Mouse (Mus musculus): Measurements from ENCODE around the gene Cytip. TPM values are rescaled to one million over a fixed set of nuclear protein-coding genes. Genes with fewer than 3 reads are reported as not detected.

The Cytip gene
- polyA plus RNA-seq, 1 experiment from 2014 or later = 0.44 TPM

GRCm38 (mm10) chr2:58187310-58188051 is 7.9 kb downstream of the Cytip start:
- WGBS = 88% methylated on average over 8 of the region's 8 CpGs
- Histone ChIP-seq H3K36me3 (ENCODE audit: control insufficient read depth, insufficient read depth, low read length) (no peaks in the 10 kb centered on the region), H3K9me3 (replicated peaks; ENCODE audit: control insufficient read depth, low read length, poor library complexity, severe bottlenecking) (no peaks in the 10 kb centered on the region), H3K27ac (ENCODE audit: low read length) (no peak overlapping the region), H3K9ac (ENCODE audit: low read depth, low read length) (no peak overlapping the region), H3K4me2 (ENCODE audit: low read length) (no peak overlapping the region), H3K27me3 (ENCODE audit: control insufficient read depth, insufficient read depth, low read depth, low read length) (no peaks in the 10 kb centered on the region), H3K4me1 (ENCODE audit: control insufficient read depth, insufficient read depth, low read length) (no peaks in the 10 kb centered on the region), H3K4me3 (ENCODE audit: low read depth, low read length) (no peak overlapping the region)
- ATAC-seq = no peak

- Histone ChIP-seq H3K4me3 (ENCODE audit: low read depth, low read length) (no peak overlapping the region), H3K27ac (ENCODE audit: low read length) (no peak overlapping the region), H3K4me2 (ENCODE audit: low read length) (no peak overlapping the region), H3K4me1 (ENCODE audit: control insufficient read depth, insufficient read depth, low read length) (no peaks in the 10 kb centered on the region), H3K36me3 (ENCODE audit: control insufficient read depth, insufficient read depth, low read length) (no peaks in the 10 kb centered on the region), H3K9me3 (replicated peaks; ENCODE audit: control insufficient read depth, low read length, poor library complexity, severe bottlenecking) (no peaks in the 10 kb centered on the region), H3K27me3 (ENCODE audit: control insufficient read depth, insufficient read depth, low read depth, low read length) (no peaks in the 10 kb centered on the region), H3K9ac (ENCODE audit: low read depth, low read length) (no peak overlapping the region)
- no peak for ATAC-seq
- WGBS = 56% methylated on average over 2 of the region's 2 CpGs
These were observed 11.1 kb downstream of the Cytip start for GRCm38 (mm10) chr2:58184197-58184596.

GRCm38 (mm10) chr2:58183658-58184057 is 11.7 kb downstream of the Cytip start:
- 87% methylated on average over 2 of the region's 2 CpGs for WGBS
- Histone ChIP-seq H3K36me3 (ENCODE audit: control insufficient read depth, insufficient read depth, low read length) (no peaks in the 10 kb centered on the region), H3K4me3 (ENCODE audit: low read depth, low read length) (no peak overlapping the region), H3K4me2 (ENCODE audit: low read length) (no peak overlapping the region), H3K9ac (ENCODE audit: low read depth, low read length) (no peak overlapping the region), H3K9me3 (replicated peaks; ENCODE audit: control insufficient read depth, low read length, poor library complexity, severe bottlenecking) (no peaks in the 10 kb centered on the region), H3K27ac (ENCODE audit: low read length) (no peak overlapping the region), H3K27me3 (ENCODE audit: control insufficient read depth, insufficient read depth, low read depth, low read length) (no peaks in the 10 kb centered on the region), H3K4me1 (ENCODE audit: control insufficient read depth, insufficient read depth, low read length) (no peaks in the 10 kb centered on the region)
- ATAC-seq = no peak

GRCm38 (mm10) chr2:58180776-58181175 is 14.6 kb downstream of the Cytip start:
- WGBS = 64% methylated on average over 1 of the region's 1 CpGs
- H3K27ac ChIP-seq (ENCODE audit: low read length) = no peak overlapping the region

GRCm38 (mm10) chr2:58179056-58179455 is 16.3 kb downstream of the Cytip start:
- Histone ChIP-seq H3K27ac (ENCODE audit: low read length) (no peak overlapping the region), H3K4me1 (ENCODE audit: control insufficient read depth, insufficient read depth, low read length) (peaks cover 8% of the 10 kb centered on the region), H3K4me3 (ENCODE audit: low read depth, low read length) (no peak overlapping the region), H3K36me3 (ENCODE audit: control insufficient read depth, insufficient read depth, low read length) (no peaks in the 10 kb centered on the region), H3K9ac (ENCODE audit: low read depth, low read length) (no peak overlapping the region), H3K27me3 (ENCODE audit: control insufficient read depth, insufficient read depth, low read depth, low read length) (no peaks in the 10 kb centered on the region), H3K4me2 (ENCODE audit: low read length) (no peak overlapping the region), H3K9me3 (replicated peaks; ENCODE audit: control insufficient read depth, low read length, poor library complexity, severe bottlenecking) (no peaks in the 10 kb centered on the region)
- WGBS = 76% methylated on average over 1 of the region's 1 CpGs
- no peak for ATAC-seq

More at GRCm38 (mm10) chr2:58180776-58181175, 14.6 kb downstream of the Cytip start:
- Histone ChIP-seq H3K4me1 (ENCODE audit: control insufficient read depth, insufficient read depth, low read length) (no peaks in the 10 kb centered on the region), H3K9me3 (replicated peaks; ENCODE audit: control insufficient read depth, low read length, poor library complexity, severe bottlenecking) (no peaks in the 10 kb centered on the region), H3K4me3 (ENCODE audit: low read depth, low read length) (no peak overlapping the region), H3K36me3 (ENCODE audit: control insufficient read depth, insufficient read depth, low read length) (no peaks in the 10 kb centered on the region), H3K4me2 (ENCODE audit: low read length) (no peak overlapping the region), H3K27me3 (ENCODE audit: control insufficient read depth, insufficient read depth, low read depth, low read length) (no peaks in the 10 kb centered on the region), H3K9ac (ENCODE audit: low read depth, low read length) (no peak overlapping the region)
- ATAC-seq = no peak

GRCm38 (mm10) chr2:58175392-58176291 is 19.7 kb downstream of the Cytip start:
- H3K4me1 ChIP-seq (ENCODE audit: control insufficient read depth, insufficient read depth, low read length) = peaks cover 14% of the 10 kb centered on the region
- no peak overlapping the region for H3K4me2 ChIP-seq (ENCODE audit: low read length)
- peak overlapping the region; percentile 73; the same call in 1 of the 2 replicates for H3K27ac ChIP-seq (ENCODE audit: low read length)
- no peaks in the 10 kb centered on the region for H3K27me3 ChIP-seq (ENCODE audit: control insufficient read depth, insufficient read depth, low read depth, low read length)
- H3K9ac ChIP-seq (ENCODE audit: low read depth, low read length) = no peak overlapping the region
- WGBS = 82% methylated on average over 8 of the region's 8 CpGs
- H3K9me3 ChIP-seq (replicated peaks; ENCODE audit: control insufficient read depth, low read length, poor library complexity, severe bottlenecking) = no peaks in the 10 kb centered on the region
- no peaks in the 10 kb centered on the region for H3K36me3 ChIP-seq (ENCODE audit: control insufficient read depth, insufficient read depth, low read length)
- no peak overlapping the region for H3K4me3 ChIP-seq (ENCODE audit: low read depth, low read length)
- ATAC-seq = no peak

GRCm38 (mm10) chr2:58174476-58175286 is 20.7 kb downstream of the Cytip start:
- Histone ChIP-seq H3K27me3 (ENCODE audit: control insufficient read depth, insufficient read depth, low read depth, low read length) (no peaks in the 10 kb centered on the region), H3K36me3 (ENCODE audit: control insufficient read depth, insufficient read depth, low read length) (no peaks in the 10 kb centered on the region), H3K27ac (ENCODE audit: low read length) (peak overlapping the region; percentile 73), H3K4me2 (ENCODE audit: low read length) (peak overlapping the region; percentile 35), H3K4me1 (ENCODE audit: control insufficient read depth, insufficient read depth, low read length) (peaks cover 14% of the 10 kb centered on the region), H3K9me3 (replicated peaks; ENCODE audit: control insufficient read depth, low read length, poor library complexity, severe bottlenecking) (no peaks in the 10 kb centered on the region), H3K9ac (ENCODE audit: low read depth, low read length) (peak overlapping the region; percentile 38; the same call in 1 of the 2 replicates), H3K4me3 (ENCODE audit: low read depth, low read length) (no peak overlapping the region)
- WGBS = 22% methylated on average over 9 of the region's 9 CpGs
- peak; percentile 91 for ATAC-seq

GRCm38 (mm10) chr2:58172963-58173362 is 22.4 kb downstream of the Cytip start:
- Histone ChIP-seq H3K4me1 (ENCODE audit: control insufficient read depth, insufficient read depth, low read length) (peaks cover 14% of the 10 kb centered on the region), H3K36me3 (ENCODE audit: control insufficient read depth, insufficient read depth, low read length) (no peaks in the 10 kb centered on the region), H3K4me3 (ENCODE audit: low read depth, low read length) (no peak overlapping the region), H3K27me3 (ENCODE audit: control insufficient read depth, insufficient read depth, low read depth, low read length) (no peaks in the 10 kb centered on the region), H3K4me2 (ENCODE audit: low read length) (no peak overlapping the region), H3K9me3 (replicated peaks; ENCODE audit: control insufficient read depth, low read length, poor library complexity, severe bottlenecking) (no peaks in the 10 kb centered on the region), H3K9ac (ENCODE audit: low read depth, low read length) (no peak overlapping the region), H3K27ac (ENCODE audit: low read length) (no peak overlapping the region)
- ATAC-seq = no peak
- WGBS = 97% methylated on average over 3 of the region's 3 CpGs

Measured in midbrain, embryonic 16.5 days (tissue).